Mouse (Mus musculus) neutrophil, adult 59 days (primary cell): Measurements from ENCODE around the gene Atoh1. TPM values are rescaled to one million over a fixed set of nuclear protein-coding genes. Genes with fewer than 3 reads are reported as not detected.

Experiments
- total RNA-seq, 2 experiments: library from RNA; stranded (reverse); gene quantifications; 1 replicate in 1 of 2; 2 replicates in 1 of 2; pipeline ENCODE4 v1.2.4; 2023

The Atoh1 gene
- total RNA-seq, result not detected

GRCm38 (mm10) chr6:64728499-64729198, at the start of gene Atoh1:
Atoh1 (plus strand) TSS chr6:64729125.

